In the genomic region with DNA sequence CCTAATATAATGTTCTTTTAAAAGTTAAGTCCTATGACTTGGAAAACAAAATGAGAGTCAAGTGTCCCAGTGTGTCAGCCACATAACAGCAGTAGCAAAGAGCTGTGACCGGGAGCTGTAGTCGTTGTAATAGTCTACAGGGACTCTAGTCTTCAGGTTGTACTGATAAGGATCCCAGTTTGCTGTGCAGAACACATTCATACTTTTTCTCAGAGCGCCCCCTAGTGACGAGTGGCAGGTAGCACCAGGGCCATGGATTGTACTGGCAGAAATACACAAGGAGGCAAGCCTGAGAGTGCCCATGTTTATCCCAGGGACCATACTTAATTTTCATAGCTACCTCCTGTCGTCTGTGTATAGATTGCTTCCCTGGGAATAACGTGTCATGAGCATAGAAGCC, we compare ENCODE assay signal across 8 mouse cellular contexts. TPM values are rescaled to one million over a fixed set of nuclear protein-coding genes. Genes with fewer than 3 reads are reported as not detected.
A peak's percentile ranks its signal among the peaks of the same experiment; 100 is the strongest.
DNase-seq lines count a peak whose midpoint lies in the region; ATAC-seq and TF ChIP-seq lines count a peak whose summit lies in the region.

No protein-coding gene starts in this region.

- no peak overlapping the region for H3K9ac ChIP-seq in limb, embryonic 11.5 days (ENCODE audit: low read length)
- no peak overlapping the region for H3K9ac ChIP-seq in midbrain, embryonic 16.5 days (ENCODE audit: low read depth, low read length)

- no peak overlapping the region for H3K4me3 ChIP-seq in kidney, adult 2 months (ENCODE audit: insufficient read depth, low read depth, low read length)
- H3K4me3 ChIP-seq in limb, embryonic 11.5 days (ENCODE audit: low read depth, low read length): no peak overlapping the region
- H3K4me3 ChIP-seq in midbrain, embryonic 16.5 days (ENCODE audit: low read depth, low read length): no peak overlapping the region

- no peaks in the 10 kb centered on the region for H3K9me3 ChIP-seq in limb, embryonic 11.5 days (ENCODE audit: control insufficient read depth, low read length)
- no peaks in the 10 kb centered on the region for H3K9me3 ChIP-seq in midbrain, embryonic 16.5 days (replicated peaks; ENCODE audit: control insufficient read depth, low read length, poor library complexity, severe bottlenecking)

- no peak overlapping the region for H3K27ac ChIP-seq in kidney, adult 2 months (ENCODE audit: insufficient read depth, low read depth, low read length)
- no peak overlapping the region for H3K27ac ChIP-seq in limb, embryonic 11.5 days (replicated peaks; ENCODE audit: low read depth, low read length)
- no peak overlapping the region for H3K27ac ChIP-seq in midbrain, embryonic 16.5 days (ENCODE audit: low read length)

- TF ChIP-seq POLR2A in kidney, adult 2 months (IDR thresholded peaks at IDR 0.05; ENCODE audit: low read depth, low read length): no peak

- ATAC-seq in granulocyte monocyte progenitor cell, adult 5-6 weeks (replicated peaks; ENCODE audit: poor library complexity, severe bottlenecking): peak; percentile 94
- ATAC-seq in limb, embryonic 11.5 days (ENCODE audit: insufficient number of reproducible peaks, low FRiP score, low TSS enrichment, low read depth): 0 out of 2 replicates have a peak, but pooled peaks have one; percentile 21
- peak; percentile 32; the same call in 1 of the 2 replicates for ATAC-seq in midbrain, embryonic 16.5 days

- no peak overlapping the region for H3K4me2 ChIP-seq in limb, embryonic 11.5 days (ENCODE audit: low read depth, severe bottlenecking)
- H3K4me2 ChIP-seq in midbrain, embryonic 16.5 days (ENCODE audit: low read length): no peak overlapping the region

- peak; percentile 93 for TF ChIP-seq CTCF in kidney, adult 2 months (conservative IDR thresholded peaks at IDR 0.05; ENCODE audit: insufficient read depth, insufficient read length, low read depth, low read length)

- no peaks in the 10 kb centered on the region for H3K36me3 ChIP-seq in kidney, adult 2 months (ENCODE audit: control insufficient read depth, insufficient read depth, low read length)
- no peaks in the 10 kb centered on the region for H3K36me3 ChIP-seq in limb, embryonic 11.5 days (ENCODE audit: control insufficient read depth, insufficient read depth, low read length)
- H3K36me3 ChIP-seq in midbrain, embryonic 16.5 days (ENCODE audit: control insufficient read depth, insufficient read depth, low read length): no peaks in the 10 kb centered on the region

- no peaks in the 10 kb centered on the region for H3K4me1 ChIP-seq in kidney, adult 2 months (ENCODE audit: control insufficient read depth, insufficient read depth, low read length)
- H3K4me1 ChIP-seq in limb, embryonic 11.5 days (ENCODE audit: control insufficient read depth, insufficient read depth, low read length): no peaks in the 10 kb centered on the region
- H3K4me1 ChIP-seq in midbrain, embryonic 16.5 days (ENCODE audit: control insufficient read depth, insufficient read depth, low read length): no peaks in the 10 kb centered on the region

- 9% methylated on average over 6 of the region's 6 CpGs for WGBS in kidney, adult 2 months
- WGBS in limb, embryonic 11.5 days: 8% methylated on average over 6 of the region's 6 CpGs
- 6% methylated on average over 6 of the region's 6 CpGs for WGBS in midbrain, embryonic 16.5 days

- DNase-seq in 3T3-L1 (ENCODE audit: low read depth, low spot score): peak; percentile 87
- peak; percentile 56 for DNase-seq in adrenal gland, adult 8-10 months
- DNase-seq in embryo, embryonic 11.5 days (ENCODE audit: low read depth, low spot score): peak; percentile 57
- peak; percentile 83 for DNase-seq in kidney, adult 2 months
- peak; percentile 84 for DNase-seq in limb, embryonic 11.5 days (ENCODE audit: low spot score)
- DNase-seq in spleen, postnatal 36 days (ENCODE audit: low spot score in 2 of 2): peak; percentile 49 to 61

- no peaks in the 10 kb centered on the region for H3K27me3 ChIP-seq in kidney, adult 2 months (replicated peaks; ENCODE audit: control insufficient read depth, insufficient read depth, low read length)
- H3K27me3 ChIP-seq in limb, embryonic 11.5 days (ENCODE audit: control insufficient read depth, insufficient read depth, low read length): no peaks in the 10 kb centered on the region
- no peaks in the 10 kb centered on the region for H3K27me3 ChIP-seq in midbrain, embryonic 16.5 days (ENCODE audit: control insufficient read depth, insufficient read depth, low read depth, low read length)

RNA-seq across cellular contexts. Expression of a gene that starts 35.0 kb away (rescaled TPM):
- 1 to 10 TPM; 1.1 to 2.0 (median 1.5) TPM for total RNA-seq in adrenal gland, adult 8-10 months (2022)
- total RNA-seq in granulocyte monocyte progenitor cell, adult 5-6 weeks (2014; fragmentation: Nextera tagmentation): 1.1 and 1.8 TPM in 2 replicates
- 3.0 and 4.8 TPM in 2 replicates for total RNA-seq in granulocyte monocyte progenitor cell, adult 5-6 weeks (2017)
- 0.41 and 0.72 TPM in 2 replicates for polyA plus RNA-seq in kidney, adult 2 months (2012; rRNA removed)
- 6.3 and 6.7 TPM in 2 replicates for polyA plus RNA-seq in limb, embryonic 11.5 days (2014; fragmentation: Nextera tagmentation; extraction: Ambion mirVana)
- 1.6 TPM in 2 replicates for polyA plus RNA-seq in midbrain, embryonic 16.5 days (2015; fragmentation: Nextera tagmentation; extraction: Ambion mirVana)

Comparison
In these comparisons a context has a peak if more than half of its experiments do, and no peak if none do; other contexts are left out.
1. ATAC-seq: peak in every context shown above with its lines; median percentile 94 in granulocyte monocyte progenitor cell, adult 5-6 weeks; 32 in midbrain, embryonic 16.5 days; 21 in limb, embryonic 11.5 days.